Mouse (Mus musculus) intestine, embryonic 15.5 days (tissue): ENCODE results near the gene Cad. TPM values are rescaled to one million over a fixed set of nuclear protein-coding genes. Genes with fewer than 3 reads are reported as not detected.
"Not testable (repeated sequence)": the region's sequence is repeated elsewhere in the genome, so short reads cannot be mapped to it uniquely, and the experiment has no call there.

Source experiments
- ATAC-seq: fragments of 200-750 bp; cut with Nextera tagmentation; 2 replicates; pipeline ENCODE4 v1.8.0; 2017; ENCODE audit warnings: moderate TSS enrichment, moderate library complexity
- H3K27ac ChIP-seq: fragments of 300-500 bp; sonication (generic); 2 replicates; pipeline ENCODE4 v1.5.1; 2015; ENCODE audit warnings: mild to moderate bottlenecking, inconsistent platforms
- H3K27me3 ChIP-seq: fragments of 300-500 bp; sonication (generic); replicated peaks from 2 replicates; pipeline ENCODE4 v1.6.1; 2015; ENCODE audit warnings: inconsistent platforms
- H3K36me3 ChIP-seq: fragments of 300-500 bp; sonication (generic); 2 replicates; pipeline ENCODE4 v1.6.1; 2015; ENCODE audit warnings: inconsistent platforms
- H3K4me1 ChIP-seq: fragments of 300-500 bp; sonication (generic); replicated peaks from 2 replicates; pipeline ENCODE4 v1.6.1; 2015; ENCODE audit warnings: inconsistent platforms
- H3K4me2 ChIP-seq: fragments of 300-500 bp; sonication (generic); replicated peaks from 2 replicates; pipeline ENCODE4 v1.6.1; 2015; ENCODE audit warnings: mild to moderate bottlenecking, inconsistent platforms
- H3K4me3 ChIP-seq: fragments of 300-500 bp; sonication (generic); replicated peaks from 2 replicates; pipeline ENCODE4 v1.5.1; 2015; ENCODE audit warnings: inconsistent platforms
- H3K9ac ChIP-seq: fragments of 300-500 bp; sonication (generic); 2 replicates; pipeline ENCODE4 v1.6.1; 2015; ENCODE audit warnings: inconsistent platforms
- H3K9me3 ChIP-seq: fragments of 300-500 bp; sonication (generic); 2 replicates; pipeline ENCODE4 v1.6.1; 2016; ENCODE audit warnings: inconsistent platforms
- WGBS: fragments of 180-500 bp; shearing (Covaris S2); methylation state at CpG from one replicate; pipeline ENCODE4 v1.1.7; 2015; 5-methylcytosine and 5-hydroxymethylcytosine counted together
- polyA plus RNA-seq: library from polyadenylated mRNA; unstranded; fragments of >200 nt; fragmentation: Nextera tagmentation; extraction: Ambion mirVana; gene quantifications from 2 replicates; pipeline ENCODE4 v1.2.1, GENCODE M21; 2015

Gene Cad
- polyA plus RNA-seq = 24.2 and 25.2 TPM in 2 replicates

DNA sequence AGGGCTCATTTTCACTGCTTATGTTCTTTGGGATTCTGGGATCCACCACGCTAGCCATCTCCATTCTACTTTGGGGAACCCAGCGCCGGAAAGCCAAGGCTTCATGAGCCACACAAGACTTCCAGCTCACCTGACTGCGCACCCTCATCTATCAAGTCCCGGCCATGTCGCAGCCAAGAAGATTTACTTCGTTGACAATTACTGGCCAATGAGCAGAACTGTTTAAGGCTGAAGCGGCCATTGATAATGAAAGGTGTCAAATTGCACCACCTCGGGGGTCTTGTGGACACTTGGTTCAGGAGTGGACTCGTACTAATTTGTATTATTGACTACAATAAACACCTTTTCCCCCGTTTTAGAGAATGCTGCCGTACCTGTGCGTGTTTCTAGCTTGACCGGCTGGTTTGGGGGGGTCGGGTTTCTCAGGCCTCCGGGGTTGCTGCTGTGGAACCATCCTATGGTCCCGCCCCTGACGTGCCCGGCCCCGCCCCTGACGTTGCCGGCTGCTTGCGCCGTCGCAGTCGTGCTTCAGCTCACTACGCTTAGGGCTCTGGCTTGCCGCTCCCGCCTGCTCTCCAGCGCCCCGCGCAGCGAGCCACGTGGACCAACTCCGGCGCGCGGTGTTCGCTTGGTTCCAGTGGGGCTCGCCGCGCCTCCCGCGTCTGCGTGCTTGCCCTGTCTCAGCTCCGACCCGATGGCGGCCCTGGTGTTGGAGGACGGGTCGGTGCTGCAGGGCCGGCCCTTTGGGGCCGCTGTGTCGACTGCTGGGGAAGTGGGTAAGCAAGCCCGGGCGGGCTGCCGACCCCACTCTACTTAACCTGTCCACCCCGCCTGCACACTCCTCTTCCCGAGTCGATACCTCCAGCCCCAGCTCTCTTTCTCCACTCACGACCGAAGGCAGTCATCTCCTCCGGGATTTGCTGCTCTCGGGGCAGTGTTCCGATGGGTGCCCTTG is at the start of gene Cad:
Gene Cad (plus strand): TSS at position 520 of the 955 bp plus-strand sequence.
- Histone ChIP-seq H3K36me3 (peaks cover 12% of the 10 kb centered on the region), H3K4me2 (peak within 1 kb of the TSS; percentile 94), H3K9ac (peak within 1 kb of the TSS; percentile 77), H3K27me3 (no peaks in the 10 kb centered on the region), H3K4me3 (peak within 1 kb of the TSS; percentile 69), H3K9me3 (no peaks in the 10 kb centered on the region), H3K27ac (peak within 1 kb of the TSS; percentile 70), H3K4me1 (peaks cover 7% of the 10 kb centered on the region)
- ATAC-seq = peak; percentile 99
- under 1% methylated on average over 64 of the region's 64 CpGs for WGBS

GRCm38 (mm10) chr5:31012737-31013136 is 41.8 kb upstream of the Cad start:
- Histone ChIP-seq H3K9me3 (no peaks in the 10 kb centered on the region), H3K27me3 (no peaks in the 10 kb centered on the region), H3K4me2 (no peak overlapping the region), H3K9ac (no peak overlapping the region), H3K4me3 (no peak overlapping the region), H3K4me1 (no peaks in the 10 kb centered on the region), H3K36me3 (no peaks in the 10 kb centered on the region), H3K27ac (no peak overlapping the region)
- ATAC-seq = no peak
- WGBS = 60% methylated on average over 3 of the region's 3 CpGs

GRCm38 (mm10) chr5:31015913-31016312 is 38.7 kb upstream of the Cad start:
- Histone ChIP-seq H3K9me3 (no peaks in the 10 kb centered on the region), H3K27ac (no peak overlapping the region), H3K36me3 (no peaks in the 10 kb centered on the region), H3K4me1 (no peaks in the 10 kb centered on the region), H3K27me3 (no peaks in the 10 kb centered on the region), H3K4me3 (no peak overlapping the region), H3K9ac (no peak overlapping the region), H3K4me2 (no peak overlapping the region)
- ATAC-seq = no peak
- WGBS = 21% methylated on average over 2 of the region's 2 CpGs

GRCm38 (mm10) chr5:31021790-31022189 is 32.8 kb upstream of the Cad start:
- not testable (repeated sequence) for H3K4me1 ChIP-seq, H3K4me3 ChIP-seq, H3K27me3 ChIP-seq, H3K9me3 ChIP-seq, H3K36me3 ChIP-seq, ATAC-seq, H3K9ac ChIP-seq, H3K27ac ChIP-seq, H3K4me2 ChIP-seq
- 89% methylated on average over 5 of the region's 5 CpGs for WGBS

DNA sequence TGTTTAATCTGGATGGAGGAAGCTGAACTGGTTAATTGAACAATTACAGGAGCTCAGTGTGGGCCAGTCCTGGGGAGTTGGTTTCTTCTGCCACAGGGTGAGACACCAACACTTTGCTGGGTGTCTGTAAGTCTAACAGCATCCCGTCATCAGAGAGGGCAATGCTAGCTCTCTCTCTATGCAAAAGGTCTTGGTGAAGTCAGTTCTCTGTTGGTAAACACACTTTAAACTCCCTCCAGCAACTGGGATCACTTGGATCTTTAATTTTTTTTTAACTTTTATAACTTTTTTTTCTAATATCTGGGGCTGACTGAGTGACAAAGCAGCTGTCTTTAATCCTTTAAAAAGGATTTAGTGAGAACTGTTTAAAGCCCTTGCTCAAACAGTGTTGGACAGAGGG is 31.9 kb upstream of the Cad start:
- Histone ChIP-seq H3K4me2 (no peak overlapping the region), H3K27ac (no peak overlapping the region), H3K9ac (no peak overlapping the region), H3K36me3 (no peaks in the 10 kb centered on the region), H3K9me3 (no peaks in the 10 kb centered on the region), H3K27me3 (no peaks in the 10 kb centered on the region), H3K4me1 (no peaks in the 10 kb centered on the region), H3K4me3 (no peak overlapping the region)
- ATAC-seq = no peak
- 48% methylated on average over 1 of the region's 1 CpGs for WGBS

DNA sequence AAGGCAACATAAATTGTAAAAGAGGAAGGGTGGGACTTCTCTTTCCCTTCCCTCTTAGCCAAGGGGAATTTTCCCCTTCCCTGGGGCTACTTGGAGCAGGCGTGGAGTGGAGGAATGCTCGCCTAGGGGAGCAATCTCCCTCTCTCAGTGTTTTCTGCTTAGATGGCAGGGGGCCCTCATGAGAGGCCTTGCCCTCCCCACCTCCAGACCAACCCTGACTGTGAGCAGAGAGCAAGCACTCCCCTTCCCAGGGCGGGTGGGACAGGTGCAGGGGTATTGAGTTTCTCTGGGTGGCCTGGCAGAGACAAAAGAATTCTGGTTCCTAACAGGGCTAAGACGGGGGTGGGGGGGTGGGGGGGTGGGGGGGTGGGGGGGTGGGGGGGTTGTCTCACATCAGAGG is 31.3 kb upstream of the Cad start:
- no peak overlapping the region for H3K4me2 ChIP-seq

GRCm38 (mm10) chr5:31024641-31025040 is 29.9 kb upstream of the Cad start:
- Histone ChIP-seq H3K4me2 (no peak overlapping the region), H3K36me3 (no peaks in the 10 kb centered on the region), H3K4me1 (no peaks in the 10 kb centered on the region), H3K4me3 (no peak overlapping the region), H3K9me3 (no peaks in the 10 kb centered on the region), H3K27me3 (no peaks in the 10 kb centered on the region), H3K9ac (no peak overlapping the region), H3K27ac (no peak overlapping the region)
- no peak for ATAC-seq

More for the DNA sequence above, 31.3 kb upstream of the Cad start:
- Histone ChIP-seq H3K9me3 (no peaks in the 10 kb centered on the region), H3K9ac (no peak overlapping the region), H3K4me1 (no peaks in the 10 kb centered on the region), H3K27ac (no peak overlapping the region), H3K27me3 (no peaks in the 10 kb centered on the region), H3K36me3 (no peaks in the 10 kb centered on the region), H3K4me3 (no peak overlapping the region)
- no peak for ATAC-seq
- WGBS = 22% methylated on average over 4 of the region's 4 CpGs

DNA sequence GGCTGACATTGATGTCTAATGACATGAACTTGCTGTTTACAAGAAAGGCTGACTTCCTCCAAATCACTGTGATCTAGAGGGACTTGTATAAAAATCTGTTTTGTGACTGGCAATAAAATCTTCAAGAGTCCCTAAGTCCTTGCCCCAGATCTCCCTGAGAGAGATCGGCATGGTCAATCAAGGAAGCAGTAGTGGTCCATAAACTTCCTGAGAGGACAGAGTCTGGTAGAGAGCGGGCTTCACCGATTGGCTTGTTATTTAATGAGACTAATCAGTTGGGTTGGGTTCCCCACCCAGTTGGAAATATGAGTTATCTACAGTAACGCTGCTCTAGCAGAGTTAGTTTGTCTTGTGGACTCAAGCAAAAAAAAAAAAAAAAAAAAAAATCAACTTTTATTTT is 23.7 kb upstream of the Cad start:
- no peak overlapping the region for H3K27ac ChIP-seq
- H3K4me3 ChIP-seq = no peak overlapping the region
- no peaks in the 10 kb centered on the region for H3K4me1 ChIP-seq
- no peak overlapping the region for H3K4me2 ChIP-seq
- H3K9ac ChIP-seq = no peak overlapping the region
- no peaks in the 10 kb centered on the region for H3K36me3 ChIP-seq
- 61% methylated on average over 4 of the region's 4 CpGs for WGBS
- H3K9me3 ChIP-seq = no peaks in the 10 kb centered on the region
- ATAC-seq = peak; percentile 71
- no peaks in the 10 kb centered on the region for H3K27me3 ChIP-seq

DNA sequence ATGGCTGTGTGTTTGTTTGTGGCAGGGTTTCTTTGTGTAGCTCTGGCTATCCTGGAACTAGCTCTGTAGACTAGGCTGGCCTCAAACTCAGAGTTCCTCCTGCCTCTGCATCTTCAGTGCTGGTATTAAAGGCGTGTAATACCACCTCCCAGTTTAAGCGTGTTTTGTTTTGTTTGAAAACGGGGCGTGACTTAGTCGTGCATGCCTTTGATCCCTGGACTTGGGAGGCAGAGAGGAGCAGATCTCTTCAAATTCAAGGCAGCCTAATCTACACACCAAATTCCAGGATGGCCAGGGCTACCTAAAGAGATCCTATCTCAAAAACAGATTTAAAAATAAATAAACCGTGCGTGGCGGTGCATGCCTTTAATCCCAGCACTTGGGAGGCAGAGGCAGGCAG is 23.1 kb upstream of the Cad start:
- Histone ChIP-seq H3K4me2 (no peak overlapping the region), H3K36me3 (no peaks in the 10 kb centered on the region), H3K27me3 (no peaks in the 10 kb centered on the region), H3K4me3 (no peak overlapping the region), H3K9ac (no peak overlapping the region), H3K9me3 (no peaks in the 10 kb centered on the region), H3K27ac (no peak overlapping the region), H3K4me1 (no peaks in the 10 kb centered on the region)
- 82% methylated on average over 8 of the region's 8 CpGs for whole genome bisulfite sequencing
- ATAC-seq = no peak

GRCm38 (mm10) chr5:31034669-31035068 is 19.9 kb upstream of the Cad start:
- ATAC-seq = no peak
- H3K4me3 ChIP-seq = no peak overlapping the region

DNA sequence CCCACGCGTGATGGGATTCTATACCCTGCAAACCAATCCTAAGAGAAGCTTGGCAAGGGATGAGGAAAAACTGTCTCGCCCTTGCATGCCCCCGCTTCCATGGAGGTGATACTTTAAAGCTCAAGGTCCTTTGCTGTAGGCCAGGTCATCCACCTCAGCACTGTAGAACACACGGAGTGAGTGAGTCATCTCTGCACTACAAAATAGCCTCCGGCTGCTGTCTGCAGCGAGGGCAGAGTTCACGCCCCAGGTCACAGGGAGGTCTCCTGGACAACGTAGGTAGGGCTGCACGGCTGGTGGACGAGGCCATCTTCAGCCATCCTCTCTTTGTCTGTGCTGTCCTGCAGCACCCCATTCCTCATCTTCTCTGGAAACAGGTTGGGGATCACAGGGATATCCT is 18.0 kb upstream of the Cad start:
- H3K9me3 ChIP-seq, H3K36me3 ChIP-seq, ATAC-seq, H3K9ac ChIP-seq, H3K4me1 ChIP-seq, H3K4me2 ChIP-seq, H3K4me3 ChIP-seq, H3K27me3 ChIP-seq, H3K27ac ChIP-seq: not testable (repeated sequence)
- 79% methylated on average over 11 of the region's 11 CpGs for WGBS

More at GRCm38 (mm10) chr5:31034669-31035068, 19.9 kb upstream of the Cad start:
- Histone ChIP-seq H3K9ac (no peak overlapping the region), H3K27me3 (no peaks in the 10 kb centered on the region), H3K36me3 (no peaks in the 10 kb centered on the region), H3K27ac (no peak overlapping the region), H3K9me3 (no peaks in the 10 kb centered on the region), H3K4me2 (no peak overlapping the region), H3K4me1 (no peaks in the 10 kb centered on the region)
- WGBS = 89% methylated on average over 6 of the region's 6 CpGs

- Histone ChIP-seq H3K4me1 (no peaks in the 10 kb centered on the region), H3K27me3 (no peaks in the 10 kb centered on the region), H3K27ac (no peak overlapping the region), H3K4me2 (no peak overlapping the region), H3K9me3 (no peaks in the 10 kb centered on the region), H3K4me3 (no peak overlapping the region), H3K36me3 (peaks cover 3% of the 10 kb centered on the region), H3K9ac (no peak overlapping the region)
- no peak for ATAC-seq
- 79% methylated on average over 7 of the region's 7 CpGs for WGBS
These were observed 16.3 kb upstream of the Cad start for GRCm38 (mm10) chr5:31038171-31038845.
